Mouse (Mus musculus): ENCODE measurements at regions not wholly inside any gene's neighbourhood (a gene's known extent, or its start where the extent isn't known, plus 50 kb on each side); places are given as distances from the start of the nearest gene placed in this dataset.

GRCm38 (mm10) chr8:10910954-10911353, 97.3 kb downstream of the Irs2 start:
- DNase-seq: no peak
- TF ChIP-seq POLR2A (IDR thresholded peaks at IDR 0.05; ENCODE audit: borderline replicate concordance, extremely low read depth, low read depth, low read length): no peak
- no peak for TF ChIP-seq CTCF (IDR thresholded peaks at IDR 0.05; ENCODE audit: insufficient read depth, low read length)
- 64% methylated on average over 6 of the region's 6 CpGs for WGBS
- no peak overlapping the region for H3K4me3 ChIP-seq (replicated peaks; ENCODE audit: extremely low read depth, low read depth, low read length)
- peaks cover 7% of the 10 kb centered on the region for H3K4me1 ChIP-seq (ENCODE audit: control insufficient read depth, insufficient read depth, low read length)

DNA sequence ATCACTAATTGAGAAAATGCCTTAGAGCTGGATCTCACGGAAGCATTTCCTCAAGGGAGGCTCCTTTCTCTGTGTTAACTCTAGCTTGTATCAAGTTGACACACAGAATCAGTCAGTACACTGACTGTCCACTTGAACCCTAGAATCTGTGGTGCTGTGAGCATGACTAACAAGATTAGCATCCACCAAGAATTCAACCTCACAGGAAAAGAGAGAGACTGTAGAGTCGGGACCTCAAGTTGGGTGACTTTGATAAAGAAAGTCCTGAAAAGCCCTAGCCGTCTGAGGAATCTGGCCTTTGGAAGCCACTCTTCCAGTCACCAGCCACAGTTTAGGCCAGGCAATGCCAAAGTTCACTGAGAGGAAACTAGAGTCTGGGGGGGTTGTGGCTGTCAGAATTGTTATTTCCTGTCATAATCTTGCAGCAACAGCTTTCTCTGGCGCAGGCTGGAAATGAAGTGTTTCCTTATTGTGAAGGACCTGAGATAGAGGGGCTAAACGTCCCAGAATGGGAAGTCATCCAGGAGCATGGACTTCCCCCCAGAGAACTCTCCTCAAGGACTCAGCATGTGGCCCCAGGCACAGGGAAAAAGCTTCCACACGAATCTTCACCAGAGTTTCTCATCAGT, 97.9 kb downstream of the Irs2 start:
- WGBS: 14% methylated on average over 6 of the region's 6 CpGs
- no peak for DNase-seq
- H3K4me1 ChIP-seq (ENCODE audit: control insufficient read depth, insufficient read depth, low read length): peaks cover 7% of the 10 kb centered on the region

GRCm38 (mm10) chr8:10909155-10909554, 99.1 kb downstream of the Irs2 start:
- Histone ChIP-seq H3K4me3 (replicated peaks; ENCODE audit: extremely low read depth, low read depth, low read length) (no peak overlapping the region), H3K4me1 (ENCODE audit: control insufficient read depth, insufficient read depth, low read length) (peaks cover 7% of the 10 kb centered on the region)
- WGBS: 78% methylated on average over 6 of the region's 6 CpGs
- TF ChIP-seq CTCF (IDR thresholded peaks at IDR 0.05; ENCODE audit: insufficient read depth, low read length) (no peak), POLR2A (IDR thresholded peaks at IDR 0.05; ENCODE audit: borderline replicate concordance, extremely low read depth, low read depth, low read length) (no peak)
- no peak for DNase-seq

More for the DNA sequence above, 97.9 kb downstream of the Irs2 start:
- TF ChIP-seq CTCF (IDR thresholded peaks at IDR 0.05; ENCODE audit: insufficient read depth, low read length) (no peak), POLR2A (IDR thresholded peaks at IDR 0.05; ENCODE audit: borderline replicate concordance, extremely low read depth, low read depth, low read length) (no peak)
- no peak overlapping the region for H3K4me3 ChIP-seq (replicated peaks; ENCODE audit: extremely low read depth, low read depth, low read length)

DNA sequence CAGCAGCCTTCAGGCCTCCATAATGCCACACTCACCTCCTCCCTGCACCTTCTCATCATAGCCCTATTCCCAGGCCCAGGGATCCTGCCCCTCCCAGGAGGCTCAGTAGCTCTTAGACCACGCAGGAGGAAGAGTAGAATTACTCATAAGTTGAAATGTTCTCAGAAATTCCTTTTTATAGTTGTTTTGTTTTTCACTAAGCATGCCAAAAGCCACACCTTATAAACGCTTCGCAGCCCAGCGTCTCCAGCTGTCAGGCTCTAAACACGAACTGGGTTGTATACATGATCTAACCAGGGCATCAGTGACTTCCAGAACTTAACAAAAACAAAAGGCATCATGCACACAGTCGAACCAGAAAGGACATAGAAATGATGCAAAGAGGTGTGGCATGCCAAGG, 101.9 kb downstream of the Irs2 start:
- no peak for TF ChIP-seq CTCF (IDR thresholded peaks at IDR 0.05; ENCODE audit: insufficient read depth, low read length)
- TF ChIP-seq POLR2A (IDR thresholded peaks at IDR 0.05; ENCODE audit: borderline replicate concordance, extremely low read depth, low read depth, low read length): no peak
- DNase-seq: no peak
- Histone ChIP-seq H3K4me1 (ENCODE audit: control insufficient read depth, insufficient read depth, low read length) (peaks cover 3% of the 10 kb centered on the region), H3K4me3 (replicated peaks; ENCODE audit: extremely low read depth, low read depth, low read length) (no peak overlapping the region)
- 44% methylated on average over 6 of the region's 6 CpGs for WGBS

GRCm38 (mm10) chr8:10905761-10906160, 102.5 kb downstream of the Irs2 start:
- 78% methylated on average over 5 of the region's 5 CpGs for WGBS
- no peaks in the 10 kb centered on the region; the same call in 1 of the 2 replicates for H3K4me1 ChIP-seq (ENCODE audit: control insufficient read depth, insufficient read depth, low read length)

GRCm38 (mm10) chr8:10903957-10904356, 104.3 kb downstream of the Irs2 start:
- H3K4me1 ChIP-seq (ENCODE audit: control insufficient read depth, insufficient read depth, low read length): no peaks in the 10 kb centered on the region
- TF ChIP-seq POLR2A (IDR thresholded peaks at IDR 0.05; ENCODE audit: borderline replicate concordance, extremely low read depth, low read depth, low read length) (no peak), CTCF (IDR thresholded peaks at IDR 0.05; ENCODE audit: insufficient read depth, low read length) (no peak)
- DNase-seq: no peak
- WGBS: 77% methylated on average over 2 of the region's 2 CpGs
- no peak overlapping the region for H3K4me3 ChIP-seq (replicated peaks; ENCODE audit: extremely low read depth, low read depth, low read length)

More at GRCm38 (mm10) chr8:10905761-10906160, 102.5 kb downstream of the Irs2 start:
- no peak overlapping the region for H3K4me3 ChIP-seq (replicated peaks; ENCODE audit: extremely low read depth, low read depth, low read length)
- no peak for TF ChIP-seq POLR2A (IDR thresholded peaks at IDR 0.05; ENCODE audit: borderline replicate concordance, extremely low read depth, low read depth, low read length)
- TF ChIP-seq CTCF (IDR thresholded peaks at IDR 0.05; ENCODE audit: insufficient read depth, low read length): no peak
- DNase-seq: no peak

- no peak for DNase-seq
- H3K4me3 ChIP-seq (replicated peaks; ENCODE audit: extremely low read depth, low read depth, low read length): no peak overlapping the region
Measured at GRCm38 (mm10) chr8:10901954-10902353, 106.3 kb downstream of the Irs2 start.

DNA sequence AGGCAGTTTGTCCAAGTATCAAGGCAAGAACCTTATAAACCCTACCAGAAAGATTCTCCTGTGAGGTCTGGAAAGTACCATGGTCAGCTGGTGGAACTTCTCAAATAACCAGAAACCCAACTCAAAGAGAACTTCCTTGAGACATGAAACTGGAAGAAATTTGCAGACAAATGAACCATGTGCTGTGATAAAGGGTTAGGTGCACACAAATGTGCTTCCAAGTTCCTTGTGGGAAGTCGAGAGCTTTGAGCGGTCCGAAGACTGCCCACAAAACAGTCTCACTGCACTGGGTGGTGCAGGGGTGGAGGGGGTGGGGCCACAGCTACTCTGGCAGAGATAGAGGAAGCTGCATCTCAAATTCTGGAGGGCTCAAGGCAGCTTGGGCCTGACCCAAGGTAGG, 107.2 kb downstream of the Irs2 start:
- Histone ChIP-seq H3K4me1 (ENCODE audit: control insufficient read depth, insufficient read depth, low read length) (no peaks in the 10 kb centered on the region), H3K4me3 (replicated peaks; ENCODE audit: extremely low read depth, low read depth, low read length) (no peak overlapping the region)
- no peak for TF ChIP-seq CTCF (IDR thresholded peaks at IDR 0.05; ENCODE audit: insufficient read depth, low read length)
- TF ChIP-seq POLR2A (IDR thresholded peaks at IDR 0.05; ENCODE audit: borderline replicate concordance, extremely low read depth, low read depth, low read length): no peak
- WGBS: 57% methylated on average over 3 of the region's 3 CpGs
- no peak for DNase-seq

More at GRCm38 (mm10) chr8:10901954-10902353, 106.3 kb downstream of the Irs2 start:
- WGBS: 95% methylated on average over 4 of the region's 4 CpGs
- H3K4me1 ChIP-seq (ENCODE audit: control insufficient read depth, insufficient read depth, low read length): no peaks in the 10 kb centered on the region
- TF ChIP-seq CTCF (IDR thresholded peaks at IDR 0.05; ENCODE audit: insufficient read depth, low read length) (no peak), POLR2A (IDR thresholded peaks at IDR 0.05; ENCODE audit: borderline replicate concordance, extremely low read depth, low read depth, low read length) (no peak)

DNA sequence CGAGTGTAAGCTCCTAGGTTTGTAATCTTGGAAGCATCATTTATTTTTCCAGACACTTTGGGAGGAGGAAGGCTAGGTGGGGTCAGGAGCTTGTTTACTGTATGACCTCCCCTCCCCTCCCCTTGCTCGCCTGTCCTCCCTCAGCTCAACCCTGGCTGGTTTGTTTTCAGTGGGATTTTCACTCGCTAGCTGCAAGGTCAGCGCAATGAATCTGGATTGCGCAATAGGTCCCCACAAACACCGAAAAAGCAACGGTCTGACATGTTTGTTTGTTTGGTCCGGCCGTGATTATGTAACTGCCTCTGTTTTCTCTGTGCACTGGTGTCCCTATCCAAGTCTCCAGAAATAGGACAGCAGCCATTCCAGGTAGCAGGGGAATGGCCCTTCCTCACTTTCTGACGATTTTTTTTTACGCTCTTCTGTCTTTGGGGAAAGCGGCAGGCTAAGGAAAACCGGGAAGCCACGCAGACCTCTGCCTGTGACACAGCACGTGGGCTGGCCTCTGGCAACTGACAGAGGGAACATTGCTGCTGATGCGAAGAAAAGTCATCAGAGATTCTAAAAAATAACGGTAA, 108.6 kb downstream of the Irs2 start:
- no peak for TF ChIP-seq POLR2A (IDR thresholded peaks at IDR 0.05; ENCODE audit: borderline replicate concordance, extremely low read depth, low read depth, low read length)
- TF ChIP-seq CTCF (IDR thresholded peaks at IDR 0.05; ENCODE audit: insufficient read depth, low read length): no peak
- WGBS: 14% methylated on average over 17 of the region's 17 CpGs
- Histone ChIP-seq H3K4me1 (ENCODE audit: control insufficient read depth, insufficient read depth, low read length) (no peaks in the 10 kb centered on the region; the same call in 1 of the 2 replicates), H3K4me3 (replicated peaks; ENCODE audit: extremely low read depth, low read depth, low read length) (peak overlapping the region; percentile 2)
- DNase-seq: no peak

Data from lung, adult 2 months (tissue).